Mouse (Mus musculus) gonadal fat pad, adult 2 months (tissue): ENCODE measurements around the gene Hist2h3b. TPM values are rescaled to one million over a fixed set of nuclear protein-coding genes. Genes with fewer than 3 reads are reported as not detected.

Experiments
- DNase-seq: peaks from one replicate; pipeline ENCODE4 v3.0.0-alpha.2; 2012; ENCODE audit warnings: low read depth
- polyA plus RNA-seq: library from polyadenylated mRNA; depleted of rRNA; stranded (reverse); fragments of >200 nt; gene quantifications from 2 replicates; pipeline ENCODE4 v1.2.3, GENCODE M21; 2012; rRNA removed

The Hist2h3b gene
- polyA plus RNA-seq, 1 experiment = 34.5 TPM

- no peak for DNase-seq
Observed at GRCm38 (mm10) chr3:96293787-96294186, 25.3 kb downstream of the Hist2h3b start, which contains the start of gene Fcgr1. TSS of gene Fcgr1 (minus strand) at chr3:96293969.

- no peak for DNase-seq
Observed at GRCm38 (mm10) chr3:96298360-96298759, 29.9 kb downstream of the Hist2h3b start.

GRCm38 (mm10) chr3:96299562-96299961 lies 31.1 kb downstream of the Hist2h3b start:
- no peak for DNase-seq

GRCm38 (mm10) chr3:96300706-96301529 lies 32.5 kb downstream of the Hist2h3b start:
- no peak for DNase-seq

- no peak for DNase-seq
Observed at GRCm38 (mm10) chr3:96302076-96302475, 33.6 kb downstream of the Hist2h3b start.

- DNase-seq = no peak
Observed at GRCm38 (mm10) chr3:96306506-96306905, 38.1 kb downstream of the Hist2h3b start.

- no peak for DNase-seq
Observed at GRCm38 (mm10) chr3:96309441-96309840, 41.0 kb downstream of the Hist2h3b start.

- no peak for DNase-seq
Observed at GRCm38 (mm10) chr3:96312341-96313098, 44.1 kb downstream of the Hist2h3b start.

Other genes with a start within 250 kb of the Hist2h3b start
- gene Vps45, start 210.2 kb upstream of the Hist2h3b start, polyA plus RNA-seq = 11.7 and 12.2 TPM in 2 replicates
- 9.8 and 14.9 TPM in 2 replicates for gene Otud7b, start 164.1 kb upstream of the Hist2h3b start, polyA plus RNA-seq
- 14.2 and 14.8 TPM in 2 replicates for gene Mtmr11, start 106.7 kb upstream of the Hist2h3b start, polyA plus RNA-seq
- gene Sf3b4, start 96.3 kb upstream of the Hist2h3b start, polyA plus RNA-seq = 51.4 and 62.1 TPM in 2 replicates
- 2.8 and 3.9 TPM in 2 replicates for gene Sv2a, start 87.5 kb upstream of the Hist2h3b start, polyA plus RNA-seq
- gene Bola1, start 48.9 kb upstream of the Hist2h3b start, polyA plus RNA-seq = 67.1 and 87.5 TPM in 2 replicates
- 4.7 and 5.2 TPM in 2 replicates for gene Hist2h2ab, start 48.8 kb upstream of the Hist2h3b start, polyA plus RNA-seq
- 7.2 and 8.6 TPM in 2 replicates for gene Hist2h2ac, start 47.8 kb upstream of the Hist2h3b start, polyA plus RNA-seq
- gene Hist2h2be, start 47.5 kb upstream of the Hist2h3b start, polyA plus RNA-seq = 9.7 and 10.5 TPM in 2 replicates
- gene Hist2h3c2, start 29.5 kb upstream of the Hist2h3b start, polyA plus RNA-seq = 31.4 and 45.8 TPM in 2 replicates
- gene Hist2h2aa2, start 28.4 kb upstream of the Hist2h3b start, polyA plus RNA-seq = 420 and 426 TPM in 2 replicates
- gene Hist2h2aa1, start 23.2 kb upstream of the Hist2h3b start, polyA plus RNA-seq = 794 and 829 TPM in 2 replicates
- not detected in 2 replicates for gene Hist2h3c1, start 22.0 kb upstream of the Hist2h3b start, polyA plus RNA-seq
- 4.1 and 5.5 TPM in 2 replicates for gene Hist2h4, start 5.3 kb upstream of the Hist2h3b start, polyA plus RNA-seq
- gene Hist2h2bb, start 1.1 kb downstream of the Hist2h3b start, polyA plus RNA-seq = 1.4 and 3.6 TPM in 2 replicates
- gene Fcgr1, start 25.3 kb downstream of the Hist2h3b start, polyA plus RNA-seq = 3.3 and 4.0 TPM in 2 replicates
- gene BC107364, start 183.7 kb downstream of the Hist2h3b start, polyA plus RNA-seq = not detected in 2 replicates